Mouse (Mus musculus) cortical plate, adult 2 months (tissue): Measurements from ENCODE around the gene Togaram1.

Experiments used
- CTCF ChIP-seq: fragments of 200-500 bp; IDR thresholded peaks from 2 replicates; pipeline ENCODE4 v1.5.1; 2011; ENCODE audit warnings: mild to moderate bottlenecking, control low read depth, low read length; ENCODE audit not compliant: insufficient read depth; ENCODE audit errors: extremely low read depth
- POLR2A ChIP-seq: fragments of 200-500 bp; IDR thresholded peaks from 2 replicates; pipeline ENCODE4 v1.6.1; 2011; ENCODE audit warnings: mild to moderate bottlenecking, low read length, control low read depth; ENCODE audit not compliant: insufficient read depth; ENCODE audit errors: extremely low read depth

- no peak for TF ChIP-seq CTCF
- no peak for TF ChIP-seq POLR2A
These were observed 5.8 kb downstream of the Togaram1 start for GRCm38 (mm10) chr12:64971399-64971798.
